Mouse (Mus musculus): ENCODE measurements around the gene Rhbdd3.

The Rhbdd3 gene

DNA sequence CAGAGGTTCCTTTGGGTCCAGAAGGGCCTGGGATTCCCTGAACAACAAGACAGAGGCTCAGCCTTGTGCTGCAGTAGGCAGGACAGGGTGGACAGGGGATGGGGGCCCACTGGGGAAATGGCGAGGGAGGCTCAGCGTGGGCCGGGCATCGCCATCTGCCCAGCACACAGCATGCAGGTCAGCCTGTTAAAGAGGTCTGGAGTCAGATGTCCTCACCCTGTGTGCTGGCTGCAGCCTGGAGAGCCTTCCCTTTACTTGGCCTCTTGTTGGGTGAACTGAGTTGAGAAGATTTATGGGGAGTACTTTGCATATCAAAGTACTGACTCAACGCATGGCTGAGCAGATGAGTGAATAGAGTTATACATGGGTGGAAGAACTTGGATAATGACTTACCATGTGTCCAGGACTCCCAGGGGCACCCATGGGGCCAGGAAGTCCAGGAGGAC, 30.3 kb downstream of the Rhbdd3 start:
- DNase-seq (ENCODE audit: low spot score in 2 of 2) = no peak

DNA sequence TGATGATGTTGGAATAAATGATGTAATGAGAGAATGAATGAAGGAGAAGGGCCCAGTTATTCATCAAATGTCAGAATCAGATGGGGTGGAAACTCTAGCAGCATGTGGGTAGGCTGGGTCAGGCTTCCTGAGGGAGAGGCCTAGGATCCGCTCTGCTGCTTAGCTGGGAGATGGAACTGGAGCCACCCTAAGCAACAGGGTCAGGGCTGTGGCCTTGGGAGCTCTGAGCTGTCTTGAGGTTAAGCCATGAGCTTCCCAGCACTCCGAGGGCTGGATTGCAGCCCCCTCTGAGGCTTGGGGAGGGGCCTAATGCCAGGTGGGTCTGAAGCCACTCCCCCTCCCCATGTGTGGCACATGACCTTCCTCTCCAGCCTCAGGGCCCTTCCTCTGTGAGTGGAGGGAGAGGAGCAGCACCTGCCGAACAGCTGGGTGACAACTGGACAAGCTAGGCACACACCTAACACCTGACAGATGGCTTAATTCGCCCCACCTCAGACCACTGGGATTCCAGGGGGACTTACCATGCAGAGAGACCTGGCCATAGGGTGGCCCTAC, 31.5 kb downstream of the Rhbdd3 start:
- no peak for DNase-seq (ENCODE audit: low spot score in 2 of 2)

DNA sequence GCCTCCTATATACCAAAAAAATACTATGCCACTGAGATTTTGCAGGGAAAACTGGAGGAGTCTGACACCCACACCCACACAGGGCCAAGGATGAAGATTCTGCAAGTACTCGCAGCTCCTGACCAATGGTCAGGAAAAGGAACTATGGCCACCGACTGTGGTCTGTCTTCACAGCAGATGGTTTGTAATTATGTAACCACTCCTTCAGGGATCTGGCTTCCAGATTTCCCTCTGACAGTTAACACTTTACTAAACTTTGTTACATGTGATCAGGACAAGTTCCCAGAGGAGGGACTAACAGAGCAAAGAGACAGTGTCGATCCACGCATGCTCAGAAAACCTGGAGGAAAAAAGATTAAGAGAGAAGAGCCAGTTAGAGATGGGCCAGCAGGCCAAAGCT, 34.0 kb downstream of the Rhbdd3 start:
- DNase-seq (ENCODE audit: low spot score in 2 of 2) = no peak

DNA sequence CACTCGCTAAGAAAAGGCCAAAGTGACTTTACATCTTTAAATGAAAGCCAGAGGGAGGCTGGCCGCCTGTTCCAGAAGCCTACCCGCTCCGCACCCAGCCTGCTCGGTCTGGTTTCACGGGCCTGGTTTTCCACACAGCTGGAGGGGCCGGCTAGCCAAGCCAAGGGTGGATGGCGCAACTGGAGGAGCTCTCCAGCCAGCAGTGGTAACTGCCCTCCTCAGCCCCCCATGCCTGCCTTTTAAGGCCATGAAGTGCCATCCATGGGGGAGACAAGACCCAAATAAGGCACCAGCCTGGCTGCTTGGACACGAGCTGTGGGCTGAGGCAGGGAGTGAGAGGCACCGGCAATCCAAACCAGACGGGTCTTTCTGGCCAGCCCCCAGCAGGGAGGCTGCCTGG, 37.2 kb downstream of the Rhbdd3 start:
- no peak for DNase-seq (ENCODE audit: low spot score in 2 of 2)

DNA sequence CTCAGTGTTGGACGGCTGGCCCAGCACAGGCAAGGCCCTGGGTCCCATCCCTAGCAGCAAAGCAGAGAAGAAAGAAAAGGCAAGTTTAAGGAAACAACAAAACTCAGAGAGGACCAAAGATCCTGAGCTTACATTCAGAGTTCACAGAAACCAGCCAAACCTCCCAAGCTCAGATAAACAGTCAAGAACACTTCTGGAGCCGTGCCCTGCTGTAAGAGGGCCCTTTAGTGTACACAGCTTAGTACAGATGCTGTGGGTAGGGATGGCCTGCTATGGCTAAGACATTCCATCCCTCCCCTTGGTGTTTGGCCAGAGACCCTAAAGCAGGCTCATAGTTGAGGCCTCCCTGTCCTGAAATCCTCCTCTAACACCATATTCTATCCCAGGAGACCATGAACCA, 39.9 kb downstream of the Rhbdd3 start:
- no peak for DNase-seq (ENCODE audit: low spot score in 2 of 2)

DNA sequence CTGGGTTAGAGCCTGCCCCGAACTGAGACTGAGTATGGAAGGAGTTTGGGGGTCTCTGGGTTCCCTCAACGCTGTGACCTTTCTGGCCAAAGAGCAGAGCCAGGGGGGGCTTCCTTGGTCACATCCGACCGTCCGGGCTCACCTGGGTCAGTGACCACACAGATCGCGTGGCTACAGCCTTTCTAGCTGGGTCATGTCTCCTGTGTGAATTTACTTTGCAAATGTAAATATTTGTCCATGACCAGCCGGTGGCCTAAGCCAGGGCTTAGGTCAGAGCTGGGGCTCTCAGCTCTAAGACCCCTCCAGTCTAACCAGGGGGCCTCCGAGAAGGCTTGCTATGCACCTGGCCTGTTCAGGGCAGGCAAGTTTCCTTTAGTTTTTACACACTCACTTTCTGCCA, 40.6 kb downstream of the Rhbdd3 start:
- DNase-seq (ENCODE audit: low spot score in 2 of 2) = no peak

DNA sequence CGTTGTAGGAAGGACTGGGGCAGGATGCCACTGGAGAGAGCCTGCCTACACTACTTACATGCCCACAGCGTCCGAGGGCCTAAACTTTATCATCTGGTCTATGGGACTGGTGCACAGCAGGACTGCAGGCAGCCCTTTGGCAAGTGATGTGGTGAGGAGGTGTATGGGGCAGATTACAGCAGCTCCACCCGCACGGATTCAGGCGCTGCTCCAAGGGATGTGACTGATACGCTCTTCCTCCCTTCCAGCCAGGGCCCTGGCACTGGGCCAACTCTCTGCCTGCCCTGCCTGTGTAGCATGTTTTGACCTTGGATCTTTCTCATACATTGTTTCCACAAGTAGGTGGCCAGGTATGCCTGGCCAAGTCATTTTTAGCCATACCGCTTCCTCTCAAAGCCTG, 41.9 kb downstream of the Rhbdd3 start:
- DNase-seq (ENCODE audit: low spot score in 2 of 2) = no peak

DNA sequence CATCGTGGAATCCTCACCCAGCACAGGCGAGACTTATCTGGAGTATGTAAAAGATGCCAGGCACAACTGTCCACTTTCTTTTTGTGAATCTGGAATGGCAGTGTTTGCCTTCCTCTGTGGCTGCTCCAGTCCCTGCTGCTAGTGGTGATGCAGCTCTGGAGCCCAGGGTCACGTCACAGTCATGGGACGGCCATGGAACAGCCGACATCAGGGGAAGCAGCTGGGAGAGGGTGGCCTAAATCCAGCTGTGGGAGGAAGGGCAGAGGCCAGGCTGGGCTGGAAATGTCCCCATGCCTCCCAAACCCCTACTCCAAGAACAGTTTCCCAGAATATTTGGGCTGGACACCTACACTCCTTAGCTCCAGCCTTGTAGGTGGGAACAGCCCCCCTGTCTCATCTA, 42.5 kb downstream of the Rhbdd3 start:
- no peak for DNase-seq (ENCODE audit: low spot score in 2 of 2)

DNA sequence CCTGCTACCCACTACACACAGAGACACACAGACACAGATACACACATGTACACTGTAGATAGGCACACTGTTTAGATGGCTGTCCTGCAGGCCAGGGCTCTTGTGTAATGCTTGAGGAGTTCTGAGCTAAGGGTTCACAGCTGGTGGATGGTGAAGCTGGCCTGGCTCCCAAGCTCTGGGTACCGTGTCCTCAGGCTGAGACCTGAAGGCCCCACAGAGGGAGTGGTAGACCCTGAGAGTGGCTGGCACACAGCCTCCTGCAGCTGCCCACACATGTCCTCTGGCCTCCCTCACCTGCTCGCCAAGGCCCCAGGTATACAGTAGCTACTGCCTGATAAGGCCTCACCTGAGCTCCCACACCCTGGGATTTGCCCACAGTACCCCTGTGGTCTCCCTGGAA, 43.2 kb downstream of the Rhbdd3 start:
- no peak for DNase-seq (ENCODE audit: low spot score in 2 of 2)

DNA sequence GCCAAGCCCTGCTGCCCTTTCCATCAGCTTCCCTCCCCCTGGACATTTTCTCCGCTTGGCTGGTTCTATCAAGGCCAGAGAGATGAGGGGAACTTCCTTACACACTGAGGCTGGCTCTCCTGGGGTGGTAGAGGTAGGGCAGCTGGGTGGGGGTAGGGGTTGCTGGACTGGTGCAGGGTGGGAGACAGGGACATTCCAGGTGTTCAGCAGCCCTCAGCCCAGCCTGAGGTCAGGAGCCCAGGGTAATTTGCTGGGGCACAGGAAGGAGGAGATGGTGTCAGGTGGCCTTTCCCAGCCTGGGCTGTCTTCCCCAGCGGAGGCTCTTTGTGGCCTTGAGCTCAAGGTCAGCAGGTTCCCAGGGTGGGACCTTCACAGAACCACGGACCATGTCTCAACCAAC, 46.9 kb downstream of the Rhbdd3 start:
- no peak for DNase-seq (ENCODE audit: low spot score in 2 of 2)

DNA sequence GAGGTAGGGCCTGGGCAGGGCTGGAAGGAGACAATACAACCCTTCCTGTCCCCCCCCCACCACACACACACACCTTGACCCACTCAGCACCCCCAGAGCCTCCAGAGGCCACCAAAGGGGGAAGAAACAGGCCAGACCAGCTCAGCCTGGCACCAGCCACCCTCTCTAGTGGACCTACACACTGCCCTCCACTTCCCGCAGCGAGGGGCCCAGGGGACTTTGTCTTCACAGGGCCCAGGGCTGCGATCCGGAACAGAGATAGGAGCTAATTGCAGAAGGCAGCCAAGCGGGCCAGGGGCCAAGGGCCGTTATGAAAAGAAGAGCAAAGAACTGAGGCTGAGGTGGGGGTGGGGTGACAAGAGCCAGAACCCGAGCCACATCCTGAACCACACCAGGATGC, 50.5 kb downstream of the Rhbdd3 start:
- no peak for DNase-seq (ENCODE audit: low spot score in 2 of 2)

DNA sequence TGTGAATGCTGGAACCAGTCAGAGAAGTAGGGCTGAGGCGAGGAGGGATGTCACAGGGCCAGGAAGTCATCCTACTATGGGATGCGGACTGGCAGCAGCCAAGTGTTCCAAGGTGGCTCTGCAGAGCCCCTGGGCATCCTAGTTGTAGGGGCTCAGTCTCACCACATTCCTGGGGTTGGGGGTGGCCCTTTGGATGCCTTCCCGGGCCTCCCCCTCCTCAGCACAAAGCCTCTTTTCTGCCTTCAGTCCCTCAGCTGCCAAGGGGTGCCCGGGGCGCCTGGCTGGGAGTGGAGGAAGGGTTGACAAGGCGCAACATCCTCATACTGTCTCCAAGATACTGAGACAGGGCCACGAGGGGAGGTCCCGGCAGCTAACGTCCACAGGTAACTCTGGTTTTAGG, 51.2 kb downstream of the Rhbdd3 start:
- no peak for DNase-seq (ENCODE audit: low spot score in 2 of 2)

DNA sequence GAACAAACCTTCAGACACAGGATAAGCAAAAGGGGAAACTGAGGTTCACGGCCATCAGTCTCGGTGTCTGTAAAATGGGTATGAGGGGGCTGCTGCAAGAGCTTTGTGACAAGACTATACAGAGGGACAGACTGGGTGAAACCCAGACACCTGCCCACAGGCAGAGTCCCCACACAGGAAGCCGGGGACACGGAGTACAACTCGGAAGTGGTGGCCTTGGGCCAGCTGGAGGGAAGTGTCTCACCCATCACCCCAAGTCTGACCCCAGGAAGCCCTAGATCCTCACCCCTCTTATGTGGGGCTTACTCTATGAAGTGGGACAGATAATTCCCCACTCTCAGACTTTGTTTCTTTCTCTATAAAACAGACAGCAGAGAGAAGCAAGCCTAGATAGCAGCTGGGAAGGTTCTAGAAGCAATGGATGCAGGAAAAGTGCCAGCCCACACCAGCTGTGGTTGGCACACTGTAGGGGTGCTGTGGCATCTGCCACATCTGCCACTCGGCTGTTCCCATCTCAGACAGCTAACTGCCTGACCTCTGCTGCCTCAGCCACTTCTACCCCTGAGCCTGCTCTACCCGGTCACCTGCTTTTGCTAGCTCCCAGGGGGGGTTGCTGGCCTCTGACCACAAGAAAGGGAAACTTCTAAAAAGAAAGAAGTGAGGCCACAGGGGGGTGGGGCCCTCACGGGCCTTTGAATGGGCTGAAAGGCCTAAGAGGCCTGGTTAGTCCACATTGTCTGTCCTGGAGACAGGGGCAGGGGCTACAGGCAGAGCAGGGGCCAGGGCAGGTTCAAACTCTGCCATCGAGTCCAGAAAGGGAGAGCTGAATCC, 51.9 kb downstream of the Rhbdd3 start:
- no peak for DNase-seq (ENCODE audit: low spot score in 2 of 2)

DNA sequence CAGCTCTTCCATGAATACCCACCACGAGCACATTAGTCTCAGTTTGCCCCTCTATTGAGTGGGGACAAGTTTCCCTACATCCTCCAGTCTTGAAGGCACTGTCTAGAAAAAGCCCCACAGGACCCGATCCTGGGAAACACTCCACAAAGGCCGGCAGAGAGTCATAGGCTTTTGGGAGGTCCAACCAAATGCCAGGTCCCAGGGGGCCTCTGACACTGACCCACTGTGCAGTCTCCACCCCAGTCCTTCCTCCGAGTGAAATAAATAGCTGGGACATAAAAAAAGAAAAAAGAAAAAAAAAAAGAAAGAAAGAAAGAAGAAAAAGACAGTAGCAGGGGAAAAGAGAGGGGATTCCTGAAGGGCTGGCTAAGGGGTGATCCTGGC, 52.5 kb downstream of the Rhbdd3 start:
- DNase-seq (ENCODE audit: low spot score in 2 of 2) = no peak

DNA sequence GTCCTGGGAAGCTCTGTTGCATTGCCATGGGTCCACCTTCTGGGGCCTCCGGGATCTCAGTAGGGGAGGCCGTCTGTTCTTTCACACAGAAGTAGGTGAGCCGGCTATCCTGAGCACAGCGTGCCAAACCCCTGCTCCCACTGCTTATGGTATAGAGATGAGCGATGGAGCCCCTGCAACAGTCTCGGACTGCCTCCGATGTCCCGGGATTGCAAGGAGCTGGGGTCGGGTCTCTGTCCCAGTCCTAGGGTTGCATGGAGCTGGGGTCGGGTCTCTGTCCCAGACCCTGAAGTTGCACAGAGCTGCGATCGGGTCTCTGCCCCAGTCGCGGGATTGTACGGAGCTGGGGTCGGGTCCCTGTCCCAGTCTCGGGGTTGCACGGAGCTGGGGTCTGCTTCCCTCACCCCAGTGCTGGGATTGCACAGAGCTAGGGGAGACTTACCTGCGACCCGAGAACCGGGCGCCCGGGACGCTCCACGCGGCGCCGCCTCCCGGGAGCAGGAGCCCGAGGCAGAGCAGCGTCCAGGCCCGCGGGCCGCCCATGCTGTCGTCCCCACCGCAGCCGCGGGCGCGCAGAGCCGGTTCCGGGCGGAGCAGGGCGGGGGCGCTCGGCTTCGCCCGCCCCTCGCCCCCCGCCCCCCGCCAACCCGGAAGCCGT, 53.1 kb downstream of the Rhbdd3 start, which contains the start of gene Emid1:
TSS of gene Emid1 (minus strand) at position 578 of the 658 bp plus-strand sequence.
- DNase-seq (ENCODE audit: low spot score in 2 of 2) = no peak

DNA sequence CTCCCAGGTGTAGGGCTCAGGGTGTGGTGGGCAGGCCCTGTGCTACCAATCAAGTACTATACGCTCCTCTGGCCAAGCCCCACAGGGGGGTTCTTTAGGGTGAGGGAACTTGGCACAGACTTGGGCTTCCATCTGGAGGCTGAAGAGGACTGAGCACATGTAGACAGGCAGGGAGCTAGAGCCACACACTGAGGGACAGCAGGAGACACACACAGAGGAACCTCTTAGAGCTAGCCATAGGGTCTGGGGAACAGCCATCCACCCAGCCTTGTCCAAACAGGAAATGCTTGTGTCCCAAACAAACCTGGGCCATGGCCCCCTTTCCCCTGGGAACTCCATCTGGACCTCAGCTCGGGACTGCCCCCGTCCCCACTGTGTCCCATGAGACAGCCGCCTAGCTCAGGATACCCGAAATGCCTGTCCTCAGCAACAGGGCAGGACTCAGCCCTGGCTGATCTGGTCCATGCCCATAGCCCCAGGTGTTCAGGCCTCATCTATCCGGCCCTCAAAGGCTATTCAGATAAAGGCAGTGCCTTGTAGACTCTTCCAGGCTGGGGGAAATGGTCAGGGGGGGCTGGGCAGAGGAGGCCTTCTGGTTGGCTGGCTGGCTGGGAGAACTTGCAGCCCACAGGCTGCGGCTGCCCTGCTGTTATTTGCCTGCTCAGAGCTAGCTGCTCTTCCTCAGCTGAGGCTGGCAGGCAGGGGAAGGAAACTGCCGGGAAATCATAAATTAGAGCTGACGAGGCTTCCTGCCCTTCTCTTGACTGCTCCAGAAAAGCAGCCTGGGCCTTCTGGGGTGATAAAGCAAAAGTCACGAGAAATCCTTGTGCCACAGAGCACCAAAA, 56.5 kb downstream of the Rhbdd3 start:
- DNase-seq (ENCODE audit: low spot score in 2 of 2) = no peak
